22 mouse cellular contexts compared by ENCODE assay signal in genomic region chr19:26675917-26676316, GRCm38 (mm10).
DNase-seq lines count a peak whose midpoint lies in the region; ATAC-seq and TF ChIP-seq lines count a peak whose summit lies in the region.
"Had no signal": no experiment of that assay in that cellular context is flagged by ENCODE, and none has a peak within 500 bp of the region (broad histone marks: within the 10 kb centered on the region; RNA-seq: fewer than 3 reads in every experiment).

No protein-coding gene starts in this region.

- peaks cover 34% of the 10 kb centered on the region for H3K36me3 ChIP-seq in forebrain, postnatal 0 days (ENCODE audit: insufficient read depth)
- peaks cover 19% of the 10 kb centered on the region; the same call in 1 of the 2 replicates for H3K36me3 ChIP-seq in forebrain, embryonic 15.5 days

- H3K4me3 ChIP-seq in forebrain, postnatal 0 days (ENCODE audit: low read depth, low read length): no peak overlapping the region
- H3K4me3 ChIP-seq in forebrain, embryonic 15.5 days: no peak overlapping the region
- H3K4me3 ChIP-seq: forebrain, embryonic 13.5 days; heart, adult 2 months; lung, embryonic 15.5 days; neural tube, embryonic 12.5 days had no signal

- WGBS in forebrain, postnatal 0 days: 29% methylated on average over 6 of the region's 6 CpGs
- WGBS in forebrain, embryonic 15.5 days: 25% methylated on average over 6 of the region's 6 CpGs

- no peaks in the 10 kb centered on the region for H3K4me1 ChIP-seq in forebrain, postnatal 0 days (ENCODE audit: insufficient read depth)
- peaks cover 21% of the 10 kb centered on the region for H3K4me1 ChIP-seq in forebrain, embryonic 15.5 days
- H3K4me1 ChIP-seq: lung, embryonic 15.5 days had no signal

- ATAC-seq in forebrain, postnatal 0 days: peak; percentile 37; the same call in 1 of the 2 replicates
- ATAC-seq in forebrain, embryonic 15.5 days (replicated peaks): no peak
- ATAC-seq: activated CD4-positive, CD25-positive, alpha-beta regulatory T cell, adult 4 months; forebrain, embryonic 13.5 days had no signal

- no peak for TF ChIP-seq CTCF in forebrain, postnatal 0 days (IDR thresholded peaks at IDR 0.05; ENCODE audit: low read depth)

- no peaks in the 10 kb centered on the region for H3K9me3 ChIP-seq in forebrain, postnatal 0 days (ENCODE audit: low read length)
- no peaks in the 10 kb centered on the region for H3K9me3 ChIP-seq in forebrain, embryonic 15.5 days
- H3K9me3 ChIP-seq: forebrain, embryonic 13.5 days; lung, embryonic 15.5 days; neural tube, embryonic 12.5 days had no signal

- no peak for DNase-seq in forebrain, postnatal 0 days
- DNase-seq in layer of hippocampus, postnatal 10 days (ENCODE audit: low spot score in 2 of 2): peak; percentile 23 to 31
- DNase-seq in layer of hippocampus, adult 11-12 months (ENCODE audit: low spot score): no peak
- DNase-seq in cerebellum, adult 18-20 months: peak; percentile 91 to 94
- DNase-seq in cerebellum, postnatal 25 days: peak; percentile 95 to 96
- DNase-seq in left cerebral cortex, postnatal 36 days (ENCODE audit: low spot score in 2 of 2): no peak
- DNase-seq in heart, adult 18-20 months: no peak
- DNase-seq: adrenal gland, postnatal 14 days; heart, adult 2 months; heart, postnatal 36 days; kidney, adult 11 months; layer of hippocampus, adult 9-11 months; lung, postnatal 4 days; right cerebral cortex, adult 18-20 months; thymus, postnatal 14 days had no signal

- no peaks in the 10 kb centered on the region for H3K27me3 ChIP-seq in forebrain, postnatal 0 days (ENCODE audit: insufficient read depth, low read length)
- H3K27me3 ChIP-seq in forebrain, embryonic 15.5 days: no peaks in the 10 kb centered on the region
- H3K27me3 ChIP-seq: forebrain, embryonic 13.5 days; lung, embryonic 15.5 days; neural tube, embryonic 12.5 days had no signal

- intact Hi-C loops in left cerebral cortex, postnatal 36 days (cut with DNase I): no loop called here

- H3K27ac ChIP-seq in forebrain, postnatal 0 days (ENCODE audit: low read depth, low read length): no peak overlapping the region
- no peak overlapping the region for H3K27ac ChIP-seq in forebrain, embryonic 15.5 days (replicated peaks)
- H3K27ac ChIP-seq: forebrain, embryonic 13.5 days; heart, adult 2 months; kidney, postnatal 0 days; liver, embryonic 14.5 days; lung, embryonic 15.5 days; neural tube, embryonic 12.5 days had no signal

- no peak overlapping the region for H3K9ac ChIP-seq in forebrain, postnatal 0 days
- no peak overlapping the region for H3K9ac ChIP-seq in forebrain, embryonic 15.5 days (replicated peaks)
- H3K9ac ChIP-seq: forebrain, embryonic 13.5 days; liver, embryonic 14.5 days; lung, embryonic 15.5 days; neural tube, embryonic 12.5 days had no signal

- H3K4me2 ChIP-seq in forebrain, postnatal 0 days (ENCODE audit: low read depth): no peak overlapping the region
- H3K4me2 ChIP-seq in forebrain, embryonic 15.5 days (replicated peaks): no peak overlapping the region
- H3K4me2 ChIP-seq: forebrain, embryonic 13.5 days; lung, embryonic 15.5 days; neural tube, embryonic 12.5 days had no signal

Comparison
In these comparisons a context has a peak if more than half of its experiments do, and no peak if none do; other contexts are left out.
1. DNase-seq: peak in layer of hippocampus, postnatal 10 days (2 of 2), cerebellum, adult 18-20 months (2 of 2) and cerebellum, postnatal 25 days (2 of 2); none in forebrain, postnatal 0 days (single experiment), layer of hippocampus, adult 11-12 months (single experiment), left cerebral cortex, postnatal 36 days (0 of 2) and heart, adult 18-20 months (0 of 2).